Mouse (Mus musculus): ENCODE data around the gene Nbeal2.

DNA sequence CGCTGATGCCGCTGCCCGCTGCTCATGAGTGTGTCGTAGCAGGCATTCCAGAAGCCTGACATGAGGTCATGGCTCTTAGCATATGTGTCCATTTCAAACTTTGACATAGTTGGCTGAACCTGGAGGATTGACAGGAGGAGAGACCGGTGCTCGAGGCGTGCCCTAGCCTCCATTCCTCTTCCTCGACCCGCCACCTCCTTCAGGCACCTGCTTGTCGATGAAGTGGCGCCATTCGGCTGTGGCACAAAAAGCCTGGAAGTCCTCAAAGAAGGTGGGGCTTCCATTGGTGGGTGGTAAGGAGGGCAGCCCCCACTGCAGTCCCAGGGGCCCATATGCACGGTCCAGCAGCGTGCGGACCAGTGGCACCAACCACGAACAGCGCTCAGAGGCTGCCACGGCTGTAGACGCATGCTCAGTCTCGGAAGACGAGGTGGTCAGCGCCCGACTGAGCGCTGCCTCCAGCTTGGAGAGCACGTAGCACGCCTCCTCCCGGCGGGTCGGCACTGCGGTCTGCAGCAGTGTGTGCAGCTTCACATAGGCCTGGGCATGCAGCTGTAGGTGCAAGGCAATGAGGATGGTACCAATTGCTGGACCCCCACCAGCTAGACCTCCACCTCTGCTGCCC lies 22.2 kb downstream of the Nbeal2 start:
- TF ChIP-seq POLR2A (IDR thresholded peaks at IDR 0.05; ENCODE audit: extremely low read depth, insufficient read depth, low read length) (no peak), CTCF (IDR thresholded peaks at IDR 0.05; ENCODE audit: low read depth, low read length) (no peak)
